Mouse (Mus musculus): ENCODE measurements around the gene Nt5e.
"Not testable (repeated sequence)": the region's sequence is repeated elsewhere in the genome, so short reads cannot be mapped to it uniquely, and the experiment has no call there.

Gene Nt5e

GRCm38 (mm10) chr9:88326930-88327901, at the start of gene Nt5e:
Nt5e (plus strand) TSS chr9:88327197.
- DNase-seq = peak; percentile 25 to 28

GRCm38 (mm10) chr9:88277588-88277987, 49.4 kb upstream of the Nt5e start:
- no peak for DNase-seq

GRCm38 (mm10) chr9:88279728-88280127, 47.3 kb upstream of the Nt5e start:
- DNase-seq = no peak

- DNase-seq = no peak
Observed at GRCm38 (mm10) chr9:88289568-88290168, 37.3 kb upstream of the Nt5e start.

GRCm38 (mm10) chr9:88292836-88293370, 34.1 kb upstream of the Nt5e start:
- DNase-seq = no peak

- DNase-seq = peak; percentile 40 to 52
Observed at GRCm38 (mm10) chr9:88295798-88296197, 31.2 kb upstream of the Nt5e start.

GRCm38 (mm10) chr9:88296321-88296720, 30.7 kb upstream of the Nt5e start:
- no peak for DNase-seq

GRCm38 (mm10) chr9:88297244-88297643, 29.8 kb upstream of the Nt5e start:
- DNase-seq = not testable (repeated sequence)

- peak; percentile 51 to 53 for DNase-seq
Observed at GRCm38 (mm10) chr9:88297871-88298658, 28.9 kb upstream of the Nt5e start.

- DNase-seq = no peak
Observed at GRCm38 (mm10) chr9:88307019-88307618, 19.9 kb upstream of the Nt5e start.

- no peak for DNase-seq
Observed at GRCm38 (mm10) chr9:88309127-88309526, 17.9 kb upstream of the Nt5e start.

GRCm38 (mm10) chr9:88319226-88319625, 7.8 kb upstream of the Nt5e start:
- no peak for DNase-seq

- DNase-seq = no peak
Observed at GRCm38 (mm10) chr9:88324616-88325015, 2.4 kb upstream of the Nt5e start.

GRCm38 (mm10) chr9:88328666-88329065, 1.7 kb downstream of the Nt5e start:
- no peak for DNase-seq

GRCm38 (mm10) chr9:88329166-88329748, 2.3 kb downstream of the Nt5e start:
- no peak for DNase-seq

- DNase-seq = no peak
Observed at GRCm38 (mm10) chr9:88330316-88330715, 3.3 kb downstream of the Nt5e start.

GRCm38 (mm10) chr9:88332447-88332846, 5.5 kb downstream of the Nt5e start:
- DNase-seq = no peak

- DNase-seq = no peak
Observed at GRCm38 (mm10) chr9:88335839-88336238, 8.8 kb downstream of the Nt5e start.

- no peak for DNase-seq
Observed at GRCm38 (mm10) chr9:88340819-88341218, 13.8 kb downstream of the Nt5e start.

GRCm38 (mm10) chr9:88342241-88342640, 15.2 kb downstream of the Nt5e start:
- DNase-seq = no peak

GRCm38 (mm10) chr9:88342701-88343100, 15.7 kb downstream of the Nt5e start:
- no peak for DNase-seq

- DNase-seq = no peak
Observed at GRCm38 (mm10) chr9:88344424-88344823, 17.4 kb downstream of the Nt5e start.

All from B cell, adult 2 months (primary cell).